Mouse (Mus musculus) layer of hippocampus, adult 18-20 months (tissue): ENCODE measurements around the gene Gm17174. TPM values are rescaled to one million over a fixed set of nuclear protein-coding genes. Genes with fewer than 3 reads are reported as not detected.
"Not testable (repeated sequence)": the region's sequence is repeated elsewhere in the genome, so short reads cannot be mapped to it uniquely, and the experiment has no call there.

Experiments used
- DNase-seq, 2 experiments: peaks; one replicate each; pipeline ENCODE4 v3.0.0; 2022; ENCODE audit warnings: low spot score in 2 of 2
- long read RNA-seq: library from polyadenylated mRNA; stranded (forward); transcript quantifications from one replicate; pipeline ENCODE4 v2.0.0, GENCODE M21; 2021
- total RNA-seq, 2 experiments: library from RNA; stranded (reverse); gene quantifications; 2 replicates each; pipeline ENCODE4 v1.2.3; 2021

The Gm17174 gene
- total RNA-seq = not detected
- long read RNA-seq = 0 reads

DNA sequence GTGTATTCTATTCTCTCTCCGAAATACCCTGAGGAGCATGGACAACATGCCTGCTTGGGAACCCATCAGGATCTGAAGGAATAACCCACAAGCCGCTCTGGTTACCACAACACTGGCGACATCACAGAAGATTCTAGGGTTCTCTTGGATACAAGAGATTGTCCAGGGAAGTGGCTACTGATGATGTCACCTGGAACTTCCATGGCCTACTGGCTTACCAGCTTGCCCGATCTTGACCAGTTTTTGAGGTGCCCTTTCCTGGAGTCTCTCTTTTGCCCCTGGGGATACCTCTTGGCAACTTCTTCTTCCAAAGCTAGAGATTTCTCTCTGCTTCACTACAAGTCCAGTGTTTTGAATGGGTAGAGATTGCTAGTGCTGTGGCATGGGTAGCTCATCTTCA is at the start of gene Gm17174:
Gene Gm17174 (minus strand): TSS at position 101 of the 400 bp plus-strand sequence.
- DNase-seq = not testable (repeated sequence)

- not testable (repeated sequence) for DNase-seq
Measured at GRCm38 (mm10) chr14:51635566-51635965, 43.6 kb upstream of the Gm17174 start, which contains the start of gene Gm4181. Gene Gm4181 (minus strand): TSS chr14:51635666.

DNA sequence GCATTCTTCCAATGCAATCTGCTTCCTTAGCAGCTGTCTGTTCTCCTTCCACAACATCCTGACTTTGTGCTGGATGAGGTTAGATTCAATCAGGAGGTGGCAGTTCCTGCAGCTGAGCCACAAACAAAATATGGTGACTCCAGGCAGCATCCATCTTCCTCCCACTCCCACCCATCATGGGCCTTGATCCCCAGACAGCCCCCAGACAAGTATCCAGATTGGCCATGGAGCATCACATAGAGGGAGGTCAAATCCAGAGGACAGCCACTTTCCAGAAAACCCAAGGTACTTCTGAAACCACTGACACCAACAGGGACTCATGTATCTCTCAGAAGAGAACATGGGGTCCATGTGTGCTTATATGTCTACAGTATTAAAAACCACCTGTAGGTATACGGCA is 40.5 kb upstream of the Gm17174 start:
- peak; percentile 5 to 21 for DNase-seq

DNA sequence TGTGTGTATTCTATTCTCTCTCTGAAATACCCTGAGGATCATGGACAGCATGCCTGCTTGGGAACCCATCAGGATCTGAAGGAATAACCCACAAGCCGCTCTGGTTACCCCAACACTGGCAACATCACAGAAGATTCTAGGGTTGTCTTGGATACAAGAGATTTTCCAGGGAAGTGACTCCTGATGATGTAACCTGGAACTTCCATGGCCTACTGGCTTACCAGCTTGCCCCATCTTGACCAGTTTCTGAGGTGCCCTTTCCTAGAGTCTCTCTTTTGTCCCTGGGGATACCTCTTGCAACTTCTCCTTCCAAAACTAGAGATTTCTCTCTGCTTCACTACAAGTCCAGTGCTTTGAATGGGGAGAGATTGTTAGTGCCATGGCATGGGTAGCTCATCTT is 19.3 kb upstream of the Gm17174 start, which contains the start of gene Gm17078:
Gene Gm17078 (minus strand): TSS at position 101 of the 400 bp plus-strand sequence.
- no peak for DNase-seq

DNA sequence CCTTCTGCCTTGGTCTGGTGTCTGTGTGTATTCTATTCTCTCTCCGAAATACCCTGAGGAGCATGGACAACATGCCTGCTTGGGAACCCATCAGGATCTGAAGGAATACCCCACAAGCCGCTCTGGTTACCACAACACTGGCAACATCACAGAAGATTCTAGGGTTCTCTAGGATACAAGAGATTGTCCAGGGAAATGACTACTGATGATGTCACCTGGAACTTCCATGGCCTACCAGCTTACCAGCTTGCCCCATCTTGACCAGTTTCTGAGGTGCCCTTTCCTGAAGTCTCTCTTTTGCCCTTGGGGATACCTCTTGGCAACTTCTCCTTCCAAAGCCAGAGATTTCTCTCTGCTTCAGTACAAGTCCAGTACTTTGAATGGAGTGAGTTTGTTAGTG is 18.0 kb downstream of the Gm17174 start, which contains the start of gene Gm17175:
Gene Gm17175 (minus strand): TSS at position 101 of the 400 bp plus-strand sequence.
- not testable (repeated sequence) for DNase-seq

DNA sequence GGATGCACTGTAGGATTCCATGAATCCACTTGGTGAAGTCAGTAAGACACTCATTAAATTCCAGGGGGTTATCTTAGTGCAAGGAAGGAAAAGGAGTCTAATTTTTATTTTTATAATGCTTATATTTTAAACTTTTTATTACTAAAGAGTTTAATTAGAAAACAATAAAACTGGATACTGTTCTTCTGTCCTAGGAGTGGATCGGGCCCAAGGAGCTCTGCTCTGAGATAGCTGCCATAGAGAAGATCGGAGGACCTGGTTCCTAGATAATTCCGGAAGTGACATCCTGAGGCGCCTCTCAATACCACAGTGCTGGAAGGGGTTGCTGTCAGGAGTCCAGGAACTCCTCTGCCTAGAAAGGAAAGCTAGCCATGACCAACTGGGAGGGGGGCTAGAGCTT is 39.4 kb downstream of the Gm17174 start, which contains the start of gene Gm5622:
Gene Gm5622 (plus strand): TSS at position 301 of the 400 bp plus-strand sequence.
- DNase-seq = no peak

Other genes with a start within 250 kb of the Gm17174 start
- not detected for gene Gm7247, start 230.4 kb downstream of the Gm17174 start, total RNA-seq
- not detected for gene Vmn2r88, start 181.3 kb downstream of the Gm17174 start, total RNA-seq
- not detected for gene Vmn2r89, start 140.3 kb downstream of the Gm17174 start, total RNA-seq
- not detected for gene Gm5622, start 39.3 kb downstream of the Gm17174 start, total RNA-seq
- gene Gm17175, start 18.1 kb downstream of the Gm17174 start, total RNA-seq = not detected
- not detected for gene Gm17078, start 19.2 kb upstream of the Gm17174 start, total RNA-seq
- not detected for gene Gm4181, start 43.5 kb upstream of the Gm17174 start, total RNA-seq
- gene Gm17079, start 103.3 kb upstream of the Gm17174 start, total RNA-seq = not detected
- gene Gm5800, start 125.0 kb upstream of the Gm17174 start, total RNA-seq = not detected
- gene Ang4, start 181.5 kb upstream of the Gm17174 start, total RNA-seq = not detected
- gene AY358078, start 207.9 kb upstream of the Gm17174 start, total RNA-seq = not detected